Mouse (Mus musculus) bone marrow macrophage, adult 2 months (primary cell): ENCODE results near the gene Pnma1.

Experiments used
- CTCF ChIP-seq: IDR thresholded peaks from 2 replicates; pipeline ENCODE4 v1.5.1; 2012; ENCODE audit warnings: low read depth, mild to moderate bottlenecking, low read length, moderate library complexity
- POLR2A ChIP-seq: IDR thresholded peaks from 2 replicates; pipeline ENCODE4 v1.6.1; 2012; ENCODE audit warnings: mild to moderate bottlenecking, low read depth, low read length, borderline replicate concordance

DNA sequence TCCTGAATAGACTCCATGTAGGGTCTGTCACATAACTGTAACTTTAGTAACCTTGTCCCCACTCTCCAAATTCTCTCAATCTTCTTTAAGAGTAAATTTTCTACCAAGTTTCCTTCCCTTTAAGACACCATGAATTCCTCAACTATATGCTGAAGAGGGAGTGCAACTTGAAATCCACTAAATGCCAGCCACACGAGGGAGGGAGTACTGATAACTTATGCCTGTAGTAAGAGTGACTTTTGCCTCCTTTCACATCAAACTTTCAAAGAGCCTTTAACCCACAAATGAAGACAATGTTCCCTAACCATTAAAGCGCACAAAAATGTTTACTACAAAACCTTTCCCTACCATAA, 46.8 kb downstream of the Pnma1 start:
- TF ChIP-seq CTCF (no peak), POLR2A (no peak)
